Mouse (Mus musculus): Measurements from ENCODE around the gene Nrp1.

Nrp1 gene

GRCm38 (mm10) chr8:128466681-128467430, 108.5 kb downstream of the Nrp1 start:
- no peak for DNase-seq (ENCODE audit: low spot score)

DNA sequence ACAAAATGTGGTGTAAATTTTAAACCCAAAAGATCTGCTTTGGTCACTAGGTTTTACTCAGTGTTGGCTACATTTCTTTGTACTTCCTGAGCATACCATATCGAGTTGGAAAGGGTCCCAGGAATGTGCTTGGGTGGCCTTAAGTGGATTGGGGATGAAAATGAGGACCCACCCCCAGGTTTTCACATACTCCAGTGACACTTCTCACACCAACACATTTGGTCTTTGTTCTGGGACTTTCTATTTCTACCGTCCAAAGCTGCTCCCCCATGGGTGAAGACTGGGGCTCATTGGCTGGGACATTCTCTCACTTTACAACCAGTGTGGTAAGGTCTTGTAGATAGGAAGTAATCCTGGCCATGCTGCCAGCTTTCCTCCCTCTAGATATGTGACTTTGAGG, 111.7 kb downstream of the Nrp1 start:
- no peak for DNase-seq (ENCODE audit: low spot score)

GRCm38 (mm10) chr8:128471186-128471585, 112.8 kb downstream of the Nrp1 start:
- no peak for DNase-seq (ENCODE audit: low spot score)

- no peak for DNase-seq (ENCODE audit: low spot score)
These were observed 114.5 kb downstream of the Nrp1 start for GRCm38 (mm10) chr8:128472871-128473270.

DNA sequence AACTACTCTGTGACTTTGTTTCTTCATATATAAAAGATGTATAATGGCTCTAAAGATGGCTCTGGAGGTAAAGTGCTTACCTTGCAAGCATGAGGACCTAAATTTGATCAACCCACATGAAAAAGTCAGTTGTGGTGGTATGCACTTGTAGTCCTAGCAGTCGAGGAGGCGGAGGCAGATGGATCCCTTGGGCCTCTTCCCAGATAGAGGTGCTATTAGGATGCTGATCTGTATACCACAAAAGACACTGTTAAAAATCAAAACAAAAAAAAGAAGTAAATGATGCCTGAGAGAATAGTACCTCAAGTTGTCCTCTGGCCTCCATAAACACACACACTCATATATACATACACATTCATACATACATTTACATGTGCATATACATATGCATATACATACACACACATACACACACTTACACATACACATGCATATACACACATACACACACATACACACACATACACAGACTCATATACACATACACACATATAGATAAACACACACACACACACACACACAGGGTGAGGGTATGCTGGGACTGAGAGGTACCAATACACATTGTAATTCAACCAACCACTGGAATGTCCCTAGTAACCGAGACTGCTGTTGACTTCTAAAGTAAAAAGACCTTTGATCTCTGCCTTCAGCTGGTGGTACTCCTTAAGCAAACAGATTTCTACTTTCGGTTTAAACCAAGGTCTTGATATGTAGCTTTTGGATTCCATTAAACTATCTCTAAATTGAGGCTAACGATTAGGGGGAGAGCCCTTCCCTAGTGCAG, 115.2 kb downstream of the Nrp1 start:
- DNase-seq (ENCODE audit: low spot score), result no peak

GRCm38 (mm10) chr8:128474614-128475013, 116.2 kb downstream of the Nrp1 start:
- peak; percentile 19 for DNase-seq (ENCODE audit: low spot score)

GRCm38 (mm10) chr8:128476206-128476605, 117.8 kb downstream of the Nrp1 start:
- DNase-seq (ENCODE audit: low spot score), result no peak

- DNase-seq (ENCODE audit: low spot score), result no peak
These were observed 119.6 kb downstream of the Nrp1 start for GRCm38 (mm10) chr8:128478017-128478416.

GRCm38 (mm10) chr8:128479309-128480013, 121.1 kb downstream of the Nrp1 start:
- no peak for DNase-seq (ENCODE audit: low spot score)

- DNase-seq (ENCODE audit: low spot score), result no peak
These were observed 122.7 kb downstream of the Nrp1 start for GRCm38 (mm10) chr8:128480896-128481665.

- no peak for DNase-seq (ENCODE audit: low spot score)
These were observed 124.9 kb downstream of the Nrp1 start for GRCm38 (mm10) chr8:128483344-128483743.

- peak; percentile 54 for DNase-seq (ENCODE audit: low spot score)
These were observed 126.3 kb downstream of the Nrp1 start for GRCm38 (mm10) chr8:128484720-128485124.

DNA sequence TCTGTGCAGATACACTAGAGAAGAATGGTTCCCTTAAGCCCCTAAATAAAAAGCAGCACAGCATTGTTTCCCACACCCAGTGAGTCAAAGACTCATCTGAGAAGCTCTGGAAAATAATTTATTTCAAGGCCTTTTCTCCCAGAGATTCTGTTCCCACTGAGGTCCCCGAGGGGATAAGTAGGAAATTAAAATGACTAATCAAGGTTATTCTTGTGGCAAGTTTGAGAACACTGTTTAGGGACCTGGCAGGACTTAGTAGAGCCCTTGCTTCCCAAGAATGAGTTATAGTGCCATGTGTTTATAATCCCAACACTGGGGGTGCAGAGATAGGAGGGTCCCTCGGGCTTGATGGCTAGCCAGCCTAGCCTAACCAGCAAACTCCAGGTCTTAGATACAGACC, 127.6 kb downstream of the Nrp1 start:
- DNase-seq (ENCODE audit: low spot score), result no peak

- DNase-seq (ENCODE audit: low spot score), result peak; percentile 65
These were observed 129.8 kb downstream of the Nrp1 start for GRCm38 (mm10) chr8:128487966-128488931.

GRCm38 (mm10) chr8:128489351-128489750, 130.9 kb downstream of the Nrp1 start:
- DNase-seq (ENCODE audit: low spot score), result peak; percentile 24

DNA sequence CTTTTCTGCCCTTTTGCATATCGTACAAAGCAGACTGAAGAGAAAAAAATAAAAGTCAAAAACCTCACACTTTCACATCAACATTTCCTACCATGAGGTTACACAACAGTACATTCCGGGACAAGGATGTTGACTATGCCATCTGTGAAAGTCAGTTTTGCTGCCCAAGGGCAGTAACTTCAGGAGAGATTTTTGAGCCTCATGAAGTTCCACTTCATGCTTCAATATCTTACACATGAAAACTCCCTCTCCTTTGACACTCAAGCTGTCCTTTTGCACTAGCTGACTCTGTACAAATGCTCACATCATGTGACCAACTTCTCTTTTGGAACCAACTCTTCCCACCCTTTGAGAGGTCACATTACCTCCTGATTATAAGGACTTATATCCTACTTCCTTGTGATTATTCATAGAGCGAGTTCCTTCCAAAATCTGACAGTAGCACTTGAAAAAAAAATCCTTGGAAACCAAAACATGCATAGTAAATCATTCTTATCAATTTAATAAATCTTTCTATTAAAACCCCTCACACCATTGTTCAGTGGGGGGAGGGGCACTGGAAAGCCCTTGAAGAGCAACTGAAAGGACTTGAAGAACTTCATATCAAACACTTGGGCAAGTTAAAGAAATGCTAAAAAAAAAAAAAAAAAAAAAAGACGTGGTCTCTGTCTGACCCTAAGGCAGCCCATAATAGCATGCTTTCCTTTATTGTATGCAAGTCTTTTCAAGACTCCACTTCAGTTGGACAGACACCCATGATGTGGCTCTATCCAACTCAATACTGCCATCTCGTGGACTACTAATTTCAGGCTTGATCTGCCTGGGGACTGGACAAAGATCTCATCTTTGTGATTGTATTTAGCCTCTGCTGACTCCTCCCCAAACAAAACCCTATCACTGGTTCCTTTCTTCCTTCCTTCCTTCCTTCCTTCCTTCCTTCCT, 133.0 kb downstream of the Nrp1 start:
- peak; percentile 59 for DNase-seq (ENCODE audit: low spot score)

- no peak for DNase-seq (ENCODE audit: low spot score)
These were observed 135.4 kb downstream of the Nrp1 start for GRCm38 (mm10) chr8:128493801-128494200.

DNA sequence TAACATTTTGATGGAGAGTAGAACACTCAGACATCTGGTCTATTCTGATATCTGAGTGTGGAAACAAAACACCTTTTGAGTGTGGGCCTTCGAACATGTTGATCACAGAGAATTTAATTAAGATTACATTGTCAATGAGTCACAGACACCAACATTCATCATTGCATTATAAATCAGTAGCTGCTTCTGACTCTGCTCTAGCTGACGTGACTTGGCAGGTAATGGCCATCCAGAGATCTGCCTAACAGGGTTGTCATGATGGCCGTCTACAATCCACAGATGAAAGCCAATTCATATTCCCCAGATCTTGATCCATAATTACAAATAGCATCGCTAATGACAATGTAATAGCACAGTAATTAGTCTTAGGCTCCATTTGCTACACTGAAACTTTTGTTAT, 140.4 kb downstream of the Nrp1 start:
- DNase-seq (ENCODE audit: low spot score), result no peak

GRCm38 (mm10) chr8:128504136-128504829, 145.9 kb downstream of the Nrp1 start:
- no peak for DNase-seq (ENCODE audit: low spot score)

Data from yolk sac, embryonic 10.5 days (tissue).